Mouse (Mus musculus) embryonic fibroblast, embryonic 13.5 days (primary cell): ENCODE data around the gene Mpped1.

Source experiments
- CTCF ChIP-seq: IDR thresholded peaks from 2 replicates; pipeline ENCODE4 v1.5.1; 2011; ENCODE audit warnings: mild to moderate bottlenecking, control low read depth, low read length, moderate library complexity, borderline replicate concordance; ENCODE audit not compliant: insufficient read depth
- POLR2A ChIP-seq: IDR thresholded peaks from 2 replicates; pipeline ENCODE4 v1.6.1; 2011; ENCODE audit warnings: low read depth, mild to moderate bottlenecking, control low read depth, low read length, moderate library complexity

GRCm38 (mm10) chr15:83846592-83846991 lies 67.3 kb downstream of the Mpped1 start:
- no peak for TF ChIP-seq POLR2A
- no peak for TF ChIP-seq CTCF
